Mouse (Mus musculus) gastrocnemius, postnatal 10 days (tissue): ENCODE measurements at regions not wholly inside any gene's neighbourhood (a gene's known extent, or its start where the extent isn't known, plus 50 kb on each side); places are given as distances from the start of the nearest gene placed in this dataset.
A peak's percentile ranks its signal among the peaks of the same experiment; 100 is the strongest.

Experiments
- DNase-seq: peaks from one replicate; pipeline ENCODE4 v3.0.0; 2021; ENCODE audit warnings: mixed read lengths

DNA sequence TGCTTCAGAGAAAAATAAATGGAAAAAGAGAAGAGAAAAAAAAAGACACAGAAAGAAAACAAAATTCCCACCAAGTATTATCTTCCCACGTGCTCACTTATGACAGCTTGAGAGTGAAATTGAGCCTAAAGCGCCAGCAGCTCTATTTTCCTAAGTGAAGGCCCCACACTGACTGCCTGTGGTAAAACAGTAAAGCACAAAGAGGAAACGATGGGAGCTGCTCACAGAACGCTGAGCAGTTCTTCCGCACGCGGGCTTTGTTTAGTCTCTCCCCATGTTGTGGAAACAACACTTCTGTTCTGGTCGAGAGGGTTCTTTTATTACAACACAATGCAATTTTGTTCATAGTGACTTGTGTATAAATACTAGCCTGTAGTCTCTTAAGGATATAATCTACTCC is 465.5 kb downstream of the Psat1 start:
- DNase-seq = no peak

DNA sequence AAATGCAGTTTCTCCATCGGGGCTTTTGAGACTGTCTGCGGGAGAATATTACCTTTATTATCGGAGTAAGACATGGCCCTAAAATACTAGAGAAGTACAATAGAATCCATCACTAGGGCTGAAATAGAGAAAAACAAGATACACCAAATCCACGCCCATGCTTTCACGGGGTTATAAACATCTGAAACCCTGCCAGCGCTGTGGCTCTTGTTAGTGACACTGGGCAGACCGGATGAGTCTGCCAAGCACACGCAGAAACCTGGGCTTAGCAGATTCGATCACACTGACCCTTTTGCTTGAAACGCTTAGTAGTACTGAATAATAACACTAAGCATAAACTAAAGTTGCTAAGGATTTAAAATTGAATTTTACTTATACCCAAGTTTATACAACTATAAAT is 477.6 kb downstream of the Psat1 start:
- no peak for DNase-seq

- no peak for DNase-seq
These were observed 480.4 kb downstream of the Psat1 start for GRCm38 (mm10) chr19:15466713-15467112.

DNA sequence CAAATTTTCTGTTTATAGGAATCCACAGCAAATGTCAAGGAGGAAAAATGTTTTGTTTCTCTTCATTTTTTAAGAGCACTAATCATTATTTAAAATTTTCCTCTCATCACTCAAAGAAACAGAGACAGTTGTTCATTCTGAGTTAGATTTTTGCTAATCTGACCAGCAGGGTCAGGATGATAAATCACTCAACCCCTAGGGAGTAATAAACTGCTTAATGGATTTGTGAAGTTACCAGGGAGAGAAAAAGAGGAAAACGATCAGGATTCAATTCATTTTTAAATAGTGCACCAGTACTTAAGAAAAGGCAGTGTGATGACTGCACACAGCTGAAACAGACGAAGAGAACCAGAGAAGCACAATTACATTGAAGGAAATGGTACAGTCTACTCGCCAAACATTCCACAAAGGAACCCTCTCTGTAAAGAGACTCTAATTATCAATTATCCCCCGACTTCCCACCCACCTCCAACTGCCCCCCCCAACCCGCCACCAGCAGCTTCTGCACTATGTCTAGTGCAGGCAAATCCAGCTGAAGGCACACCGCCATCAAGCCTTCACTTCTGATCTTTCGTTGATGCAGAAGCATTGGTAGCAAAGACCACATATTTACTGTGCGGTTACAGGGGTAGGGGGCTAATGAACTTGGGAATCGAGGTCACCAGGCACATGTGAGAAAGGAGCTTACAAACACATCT is 481.9 kb downstream of the Psat1 start:
- no peak for DNase-seq

DNA sequence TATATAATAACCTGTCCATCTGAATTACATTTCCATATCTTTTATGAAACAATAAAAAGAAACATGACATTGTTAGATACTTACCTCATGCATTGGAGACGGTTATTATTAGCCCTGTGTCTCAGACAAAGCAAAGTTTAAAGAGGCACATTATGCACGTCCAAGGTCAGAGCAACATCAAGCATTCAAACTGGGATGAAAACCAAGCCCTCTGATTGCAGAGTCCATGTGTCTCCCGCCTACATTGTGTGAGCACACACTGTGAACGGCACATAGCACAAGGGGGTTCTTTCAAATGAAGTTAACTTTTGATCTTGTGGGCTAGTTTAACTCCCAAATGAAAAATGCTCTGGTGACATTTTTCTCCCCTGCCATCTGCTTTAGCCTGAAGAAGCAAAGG is 489.3 kb downstream of the Psat1 start:
- no peak for DNase-seq

GRCm38 (mm10) chr19:15456943-15457735 is 490.0 kb downstream of the Psat1 start:
- no peak for DNase-seq

DNA sequence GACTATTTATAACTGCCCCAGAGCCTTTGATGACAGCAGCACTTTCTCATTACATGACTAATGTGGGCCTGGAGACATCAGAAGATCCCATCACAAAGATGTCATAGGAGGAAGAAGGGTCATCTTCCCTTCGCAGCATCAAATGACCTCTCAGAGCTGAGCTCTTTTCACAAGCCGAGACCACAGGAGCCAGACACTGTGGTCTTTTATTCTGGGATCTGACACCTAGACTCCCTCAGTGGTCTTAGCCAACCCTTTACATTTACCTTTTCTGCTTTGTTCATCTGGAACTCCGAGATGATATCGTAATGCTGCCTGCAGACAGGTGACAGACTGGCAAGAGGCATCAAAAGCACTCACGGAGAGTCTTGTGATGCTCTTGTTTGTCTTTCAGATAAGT is 498.1 kb downstream of the Psat1 start:
- DNase-seq = no peak

- no peak for DNase-seq
These were observed 515.3 kb downstream of the Psat1 start for GRCm38 (mm10) chr19:15431798-15432197.

- DNase-seq = no peak
These were observed 525.8 kb downstream of the Psat1 start for GRCm38 (mm10) chr19:15421311-15421710.

DNA sequence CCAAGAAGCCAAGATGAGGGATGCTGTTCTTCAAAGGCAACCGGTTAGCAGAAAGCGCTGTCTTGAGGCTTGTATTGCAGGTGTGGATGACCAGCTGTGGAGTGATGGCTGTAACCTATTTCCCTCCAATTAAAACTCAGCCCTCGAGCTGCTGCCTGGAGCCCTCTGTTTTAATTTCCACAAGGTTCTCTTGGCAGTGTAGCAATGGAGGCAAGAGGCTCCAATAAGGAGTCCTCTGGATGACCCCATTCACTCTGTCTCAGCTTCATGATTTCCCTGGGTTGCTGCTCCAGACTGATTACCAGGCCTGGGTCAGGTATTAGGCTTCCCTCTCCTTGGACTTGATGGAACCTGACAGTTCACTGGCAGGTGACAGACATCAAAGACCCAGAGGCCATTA is 548.5 kb downstream of the Psat1 start:
- no peak for DNase-seq

DNA sequence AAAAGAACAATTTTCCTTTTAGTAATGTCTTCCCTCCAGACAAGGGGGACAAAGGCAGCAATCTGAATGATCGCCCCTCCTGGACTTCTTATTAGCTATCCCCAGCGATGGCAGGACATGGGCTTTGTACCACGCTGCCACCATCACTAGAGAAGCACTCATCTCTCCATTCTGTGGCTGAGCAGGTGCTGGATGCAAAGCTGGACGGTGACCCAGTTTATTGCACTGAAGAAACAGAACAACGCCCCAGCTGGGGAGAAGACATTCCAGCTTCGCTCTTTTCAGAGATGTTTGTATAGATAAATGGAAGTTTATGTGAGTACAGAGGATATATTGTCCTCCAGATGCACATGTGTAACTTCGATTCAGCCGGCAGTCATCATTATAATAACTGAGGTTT is 575.5 kb downstream of the Psat1 start:
- no peak for DNase-seq

DNA sequence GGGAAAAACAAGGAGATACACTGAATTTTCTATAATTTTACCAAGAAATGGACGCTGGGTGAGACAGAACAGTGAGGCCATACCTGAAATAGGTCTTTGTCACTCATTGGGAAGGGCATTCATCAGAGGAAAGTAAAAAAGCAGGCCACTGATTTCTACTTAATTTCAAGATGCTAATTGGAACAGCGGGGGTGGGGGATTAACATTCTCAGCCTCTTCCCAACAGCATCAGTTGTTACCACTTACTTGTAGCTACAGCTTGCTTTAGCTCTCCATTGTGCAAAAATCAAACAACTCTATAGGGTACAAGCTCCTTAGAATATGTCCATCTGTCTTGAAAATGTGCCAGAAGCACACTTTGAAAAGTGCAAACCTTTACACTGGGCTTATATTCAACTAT is 580.2 kb downstream of the Psat1 start:
- DNase-seq = no peak

DNA sequence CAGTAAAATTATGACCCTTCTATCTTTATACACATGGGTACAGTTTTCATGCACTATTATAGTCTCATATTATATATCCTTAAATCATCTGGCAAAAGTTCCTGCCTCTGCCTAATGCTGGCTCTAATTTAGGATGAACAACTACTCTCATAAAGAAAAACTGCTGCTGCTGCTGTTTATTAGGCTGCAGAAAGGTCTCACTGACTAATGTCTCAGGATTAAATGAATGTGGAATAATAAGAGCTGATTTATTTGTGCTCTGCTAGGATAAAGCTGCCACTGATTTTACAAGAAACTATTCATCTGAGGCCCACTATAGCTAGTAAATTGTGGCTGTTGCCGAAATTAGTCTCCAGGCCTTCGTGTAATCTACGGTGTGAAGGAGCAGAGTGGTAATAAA is 590.0 kb downstream of the Psat1 start:
- no peak for DNase-seq

DNA sequence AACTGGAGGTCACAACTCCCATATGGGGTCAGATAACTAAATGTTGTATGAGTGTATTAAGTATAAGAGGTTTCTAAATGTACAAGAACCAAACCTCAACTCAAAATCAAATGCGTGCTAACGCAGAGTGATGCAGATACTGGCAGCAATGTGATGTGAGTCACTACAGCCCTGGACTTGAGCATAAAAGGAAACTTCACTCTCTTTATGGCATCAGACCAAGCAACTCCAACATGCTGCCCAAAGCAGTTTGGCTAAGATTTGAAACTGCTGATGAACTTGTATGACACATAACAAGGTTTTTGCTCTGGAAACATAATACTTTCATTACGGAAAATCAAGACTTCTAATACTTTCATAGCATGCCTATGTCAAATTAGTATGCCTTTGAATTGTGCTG is 598.8 kb downstream of the Psat1 start:
- DNase-seq = no peak

DNA sequence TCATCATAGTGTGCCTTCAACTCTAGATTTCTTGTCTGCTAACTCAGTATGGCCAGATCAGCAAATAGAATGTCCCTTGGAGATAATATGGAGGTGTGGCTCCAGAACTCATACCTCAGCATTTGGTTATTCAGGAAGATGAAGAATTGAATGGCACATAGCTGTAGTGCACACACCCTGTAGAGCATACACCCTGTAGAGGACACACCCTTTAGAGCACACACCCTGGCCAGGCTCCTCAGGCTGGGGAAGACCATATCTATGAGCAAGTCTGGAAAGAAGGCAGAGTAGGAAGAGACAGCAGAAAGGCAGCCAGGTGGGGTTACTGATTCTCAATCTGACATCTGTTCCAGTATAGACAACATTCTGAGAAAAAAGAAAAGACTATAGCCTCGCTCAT is 604.9 kb downstream of the Psat1 start:
- DNase-seq = no peak

- DNase-seq = peak; percentile 4
These were observed 606.7 kb downstream of the Psat1 start for GRCm38 (mm10) chr19:15340305-15340983.

DNA sequence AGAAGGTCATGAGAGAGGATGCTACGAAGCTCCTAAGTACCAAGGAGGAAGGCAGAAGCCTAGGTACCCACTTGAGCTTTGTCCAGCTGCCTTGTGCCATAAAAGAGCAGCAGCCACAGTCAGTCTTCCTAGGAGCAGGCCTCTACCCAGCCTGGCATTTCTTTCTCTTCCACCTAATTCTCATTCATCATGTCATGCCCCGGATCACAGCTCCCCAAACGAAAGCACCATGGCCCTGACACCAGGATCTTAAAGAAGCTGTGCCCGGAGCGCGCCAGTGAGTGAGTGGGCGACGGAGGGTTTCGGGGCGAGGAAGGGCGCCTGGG is 607.2 kb downstream of the Psat1 start:
- DNase-seq = no peak

DNA sequence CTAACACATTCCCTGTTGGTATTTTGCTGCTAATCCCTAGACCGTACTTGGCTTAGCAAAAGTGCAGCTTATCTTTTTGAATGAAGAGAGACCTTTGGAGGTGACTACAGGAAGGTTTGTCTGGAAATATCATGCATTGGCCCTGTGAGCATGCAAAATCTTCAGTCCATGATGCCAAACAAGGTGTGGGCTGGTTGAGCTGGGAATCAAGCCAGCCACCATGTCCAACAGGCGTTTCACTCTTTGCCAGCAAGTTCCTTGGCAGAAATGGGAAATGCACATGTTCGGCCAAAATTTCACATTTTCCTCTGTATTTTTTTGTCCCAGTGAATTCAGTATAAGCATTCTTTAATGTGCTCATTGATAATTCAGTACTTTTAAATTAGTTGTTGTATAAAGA is 617.0 kb downstream of the Psat1 start:
- no peak for DNase-seq

DNA sequence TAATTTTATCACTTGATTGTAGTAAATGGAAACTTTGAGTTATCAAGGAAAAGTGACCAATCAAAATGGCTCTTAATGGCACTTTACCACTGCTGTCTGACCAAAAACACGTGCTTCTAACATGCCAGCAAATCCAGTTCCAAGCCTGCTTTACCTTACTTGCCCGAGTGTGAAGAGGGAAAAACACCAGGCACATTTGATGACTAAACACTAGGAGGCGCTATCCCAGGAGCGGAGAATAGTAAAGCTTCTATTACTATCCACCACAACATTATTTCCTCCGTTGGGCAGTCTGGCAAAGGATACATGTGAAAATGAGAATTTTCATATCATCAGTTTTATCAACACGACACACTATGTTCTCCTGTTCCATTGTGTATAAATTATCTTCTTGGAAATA is 647.7 kb downstream of the Psat1 start:
- peak; percentile 4 for DNase-seq

- DNase-seq = no peak
These were observed 662.1 kb downstream of the Psat1 start for GRCm38 (mm10) chr19:15285016-15285415.

DNA sequence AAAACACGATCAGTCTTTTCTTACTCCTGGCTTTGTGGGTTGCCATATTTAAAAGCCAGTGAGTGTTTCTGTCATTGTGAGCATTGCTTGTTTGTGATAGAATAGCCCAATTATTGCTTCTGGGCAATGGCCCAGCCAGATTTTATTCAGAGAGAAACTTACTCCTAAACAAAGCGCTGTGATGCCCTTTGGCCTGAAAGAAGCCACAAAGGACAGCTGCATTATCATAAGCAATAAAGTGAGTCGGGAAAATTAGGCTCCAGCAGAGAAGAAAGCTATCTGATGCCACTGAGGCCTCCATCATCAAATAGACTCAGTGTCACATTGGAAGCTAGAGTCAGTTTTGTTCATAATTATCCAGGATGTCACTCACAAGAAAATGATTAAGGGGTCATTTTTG is 644.9 kb upstream of the Tle4 start:
- DNase-seq = no peak

DNA sequence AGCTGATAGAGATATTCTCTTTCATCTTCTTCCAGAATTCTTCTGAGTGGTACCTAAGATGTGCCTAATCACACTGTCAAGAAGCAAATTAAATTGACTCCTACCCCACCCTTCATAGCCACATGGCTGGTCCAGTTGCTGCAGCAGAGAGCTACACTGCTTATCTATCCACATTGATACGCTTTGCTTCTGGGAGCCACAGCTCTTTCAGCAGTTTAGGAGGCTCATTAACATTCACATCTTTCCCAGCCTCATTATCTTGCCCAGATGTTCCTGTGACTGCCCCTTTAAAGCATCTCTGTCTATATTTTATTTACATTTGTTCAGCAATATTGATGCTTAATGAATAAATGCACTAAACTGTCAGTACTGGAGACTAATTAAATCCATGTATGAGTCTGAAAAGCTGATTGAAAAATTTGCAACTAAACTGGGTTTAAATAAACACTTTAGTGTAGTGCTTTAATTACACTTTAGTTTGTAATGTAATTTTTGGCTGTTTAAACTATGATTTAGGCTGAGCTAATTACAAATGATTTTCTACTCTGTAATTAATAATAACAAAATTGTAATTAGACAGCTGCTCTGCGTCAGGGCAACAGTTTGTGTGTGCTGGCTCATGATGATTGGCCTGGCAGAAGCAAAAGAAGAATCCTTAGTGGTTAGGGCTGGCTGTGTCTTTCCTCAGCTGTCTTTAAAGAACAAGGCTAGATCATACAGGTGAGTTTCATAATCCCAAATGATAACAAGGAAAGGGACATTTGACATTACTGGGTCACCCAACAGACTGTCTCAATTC is 632.5 kb upstream of the Tle4 start:
- DNase-seq = no peak

GRCm38 (mm10) chr19:15217387-15217786 is 619.5 kb upstream of the Tle4 start:
- DNase-seq = no peak
